Mouse (Mus musculus): ENCODE results near the gene Upp2. TPM values are rescaled to one million over a fixed set of nuclear protein-coding genes. Genes with fewer than 3 reads are reported as not detected.

Gene Upp2
- polyA plus RNA-seq, 1 experiment from 2014 or later, result 45.7 TPM

- no peak overlapping the region for H3K4me2 ChIP-seq (ENCODE audit: low read depth, low read length)
- no peaks in the 10 kb centered on the region for H3K27me3 ChIP-seq (ENCODE audit: insufficient read depth, low read length)
- no peaks in the 10 kb centered on the region for H3K36me3 ChIP-seq (replicated peaks; ENCODE audit: insufficient read depth, low read length)
- no peaks in the 10 kb centered on the region for H3K9me3 ChIP-seq (ENCODE audit: low read length)
- no peak overlapping the region for H3K4me3 ChIP-seq (ENCODE audit: low read depth, low read length)
- 61% methylated on average over 7 of the region's 7 CpGs for WGBS (ENCODE audit: insufficient replicate concordance)
- TF ChIP-seq EP300 (IDR thresholded peaks at IDR 0.05; ENCODE audit: low read depth) (no peak), CTCF (IDR thresholded peaks at IDR 0.05; ENCODE audit: low read depth) (no peak)
- no peak overlapping the region for H3K27ac ChIP-seq (ENCODE audit: low read depth)
- DNase-seq (no peak), ATAC-seq (no peak)
- no peak overlapping the region for H3K9ac ChIP-seq (replicated peaks)
- no peaks in the 10 kb centered on the region for H3K4me1 ChIP-seq (ENCODE audit: insufficient read depth)
Measured at GRCm38 (mm10) chr2:58787360-58787759, 220.3 kb downstream of the Upp2 start.

GRCm38 (mm10) chr2:58789934-58790333 lies 222.8 kb downstream of the Upp2 start:
- H3K4me1 ChIP-seq (ENCODE audit: insufficient read depth), result no peaks in the 10 kb centered on the region
- no peak overlapping the region for H3K4me2 ChIP-seq (ENCODE audit: low read depth, low read length)
- no peak overlapping the region for H3K27ac ChIP-seq (ENCODE audit: low read depth)
- peak; percentile 27 for DNase-seq
- TF ChIP-seq EP300 (IDR thresholded peaks at IDR 0.05; ENCODE audit: low read depth) (0 out of 2 replicates have a peak, but pooled peaks have one; percentile 11), CTCF (IDR thresholded peaks at IDR 0.05; ENCODE audit: low read depth) (no peak)
- no peaks in the 10 kb centered on the region for H3K9me3 ChIP-seq (ENCODE audit: low read length)
- H3K27me3 ChIP-seq (ENCODE audit: insufficient read depth, low read length), result no peaks in the 10 kb centered on the region
- H3K9ac ChIP-seq (replicated peaks), result no peak overlapping the region
- H3K4me3 ChIP-seq (ENCODE audit: low read depth, low read length), result no peak overlapping the region
- peak; percentile 56 for ATAC-seq
- H3K36me3 ChIP-seq (replicated peaks; ENCODE audit: insufficient read depth, low read length), result no peaks in the 10 kb centered on the region
- WGBS (ENCODE audit: insufficient replicate concordance), result 73% methylated on average over 7 of the region's 7 CpGs

GRCm38 (mm10) chr2:58790361-58790760 lies 223.3 kb downstream of the Upp2 start:
- 80% methylated on average over 4 of the region's 4 CpGs for WGBS (ENCODE audit: insufficient replicate concordance)
- ATAC-seq, result no peak

GRCm38 (mm10) chr2:58794489-58794888 lies 227.4 kb downstream of the Upp2 start:
- Histone ChIP-seq H3K9ac (replicated peaks) (no peak overlapping the region), H3K27ac (ENCODE audit: low read depth) (no peak overlapping the region), H3K27me3 (ENCODE audit: insufficient read depth, low read length) (no peaks in the 10 kb centered on the region), H3K4me1 (ENCODE audit: insufficient read depth) (no peaks in the 10 kb centered on the region), H3K4me2 (ENCODE audit: low read depth, low read length) (no peak overlapping the region), H3K4me3 (ENCODE audit: low read depth, low read length) (no peak overlapping the region), H3K36me3 (replicated peaks; ENCODE audit: insufficient read depth, low read length) (no peaks in the 10 kb centered on the region), H3K9me3 (ENCODE audit: low read length) (no peaks in the 10 kb centered on the region)
- ATAC-seq (peak; percentile 79), DNase-seq (peak; percentile 46)
- TF ChIP-seq EP300 (IDR thresholded peaks at IDR 0.05; ENCODE audit: low read depth) (no peak), CTCF (IDR thresholded peaks at IDR 0.05; ENCODE audit: low read depth) (no peak)
- 56% methylated on average over 15 of the region's 15 CpGs for WGBS (ENCODE audit: insufficient replicate concordance)

More at GRCm38 (mm10) chr2:58790361-58790760, 223.3 kb downstream of the Upp2 start:
- no peaks in the 10 kb centered on the region for H3K9me3 ChIP-seq (ENCODE audit: low read length)
- TF ChIP-seq EP300 (IDR thresholded peaks at IDR 0.05; ENCODE audit: low read depth), result no peak
- TF ChIP-seq CTCF (IDR thresholded peaks at IDR 0.05; ENCODE audit: low read depth), result no peak
- no peak overlapping the region for H3K4me3 ChIP-seq (ENCODE audit: low read depth, low read length)
- H3K4me2 ChIP-seq (ENCODE audit: low read depth, low read length), result no peak overlapping the region
- no peak overlapping the region for H3K9ac ChIP-seq (replicated peaks)
- DNase-seq, result no peak
- no peak overlapping the region for H3K27ac ChIP-seq (ENCODE audit: low read depth)
- no peaks in the 10 kb centered on the region for H3K36me3 ChIP-seq (replicated peaks; ENCODE audit: insufficient read depth, low read length)
- H3K27me3 ChIP-seq (ENCODE audit: insufficient read depth, low read length), result no peaks in the 10 kb centered on the region
- H3K4me1 ChIP-seq (ENCODE audit: insufficient read depth), result no peaks in the 10 kb centered on the region

- no peak for TF ChIP-seq CTCF (IDR thresholded peaks at IDR 0.05; ENCODE audit: low read depth)
- no peaks in the 10 kb centered on the region for H3K27me3 ChIP-seq (ENCODE audit: insufficient read depth, low read length)
- DNase-seq (no peak), ATAC-seq (no peak)
- H3K4me2 ChIP-seq (ENCODE audit: low read depth, low read length), result no peak overlapping the region
- H3K9ac ChIP-seq (replicated peaks), result no peak overlapping the region
- no peaks in the 10 kb centered on the region for H3K9me3 ChIP-seq (ENCODE audit: low read length)
- 70% methylated on average over 5 of the region's 5 CpGs for WGBS (ENCODE audit: insufficient replicate concordance)
- H3K27ac ChIP-seq (ENCODE audit: low read depth), result no peak overlapping the region
- no peaks in the 10 kb centered on the region for H3K36me3 ChIP-seq (replicated peaks; ENCODE audit: insufficient read depth, low read length)
- H3K4me3 ChIP-seq (ENCODE audit: low read depth, low read length), result no peak overlapping the region
- no peaks in the 10 kb centered on the region for H3K4me1 ChIP-seq (ENCODE audit: insufficient read depth)
Measured at GRCm38 (mm10) chr2:58795432-58795831, 228.3 kb downstream of the Upp2 start.

- H3K9ac ChIP-seq (replicated peaks), result no peak overlapping the region
- no peaks in the 10 kb centered on the region for H3K4me1 ChIP-seq (ENCODE audit: insufficient read depth)
- DNase-seq (no peak), ATAC-seq (no peak)
- no peaks in the 10 kb centered on the region for H3K9me3 ChIP-seq (ENCODE audit: low read length)
- TF ChIP-seq EP300 (IDR thresholded peaks at IDR 0.05; ENCODE audit: low read depth) (no peak), CTCF (IDR thresholded peaks at IDR 0.05; ENCODE audit: low read depth) (no peak)
- 71% methylated on average over 4 of the region's 4 CpGs for WGBS (ENCODE audit: insufficient replicate concordance)
- no peak overlapping the region for H3K27ac ChIP-seq (ENCODE audit: low read depth)
- no peak overlapping the region for H3K4me2 ChIP-seq (ENCODE audit: low read depth, low read length)
- no peaks in the 10 kb centered on the region for H3K36me3 ChIP-seq (replicated peaks; ENCODE audit: insufficient read depth, low read length)
- no peak overlapping the region for H3K4me3 ChIP-seq (ENCODE audit: low read depth, low read length)
- no peaks in the 10 kb centered on the region for H3K27me3 ChIP-seq (ENCODE audit: insufficient read depth, low read length)
Measured at GRCm38 (mm10) chr2:58797506-58797905, 230.4 kb downstream of the Upp2 start.

- no peaks in the 10 kb centered on the region for H3K36me3 ChIP-seq (replicated peaks; ENCODE audit: insufficient read depth, low read length)
- no peak for ATAC-seq
- TF ChIP-seq CTCF (IDR thresholded peaks at IDR 0.05; ENCODE audit: low read depth), result no peak
- TF ChIP-seq EP300 (IDR thresholded peaks at IDR 0.05; ENCODE audit: low read depth), result no peak
- DNase-seq, result no peak
- no peaks in the 10 kb centered on the region for H3K4me1 ChIP-seq (ENCODE audit: insufficient read depth)
- H3K4me2 ChIP-seq (ENCODE audit: low read depth, low read length), result no peak overlapping the region
- no peaks in the 10 kb centered on the region for H3K27me3 ChIP-seq (ENCODE audit: insufficient read depth, low read length)
- 72% methylated on average over 9 of the region's 9 CpGs for WGBS (ENCODE audit: insufficient replicate concordance)
- no peak overlapping the region for H3K27ac ChIP-seq (ENCODE audit: low read depth)
- no peak overlapping the region for H3K9ac ChIP-seq (replicated peaks)
- H3K4me3 ChIP-seq (ENCODE audit: low read depth, low read length), result no peak overlapping the region
- H3K9me3 ChIP-seq (ENCODE audit: low read length), result no peaks in the 10 kb centered on the region
Measured at GRCm38 (mm10) chr2:58799126-58799525, 232.0 kb downstream of the Upp2 start.

All from liver, postnatal 0 days (tissue).